Mouse (Mus musculus) lung, embryonic 15.5 days (tissue): Measurements from ENCODE around the gene Acad11. TPM values are rescaled to one million over a fixed set of nuclear protein-coding genes. Genes with fewer than 3 reads are reported as not detected.

Experiments
- ATAC-seq: fragments of 200-750 bp; cut with Nextera tagmentation; 2 replicates; pipeline ENCODE4 v1.8.0; 2017; ENCODE audit warnings: moderate number of reproducible peaks, borderline replicate concordance; ENCODE audit not compliant: low FRiP score, low TSS enrichment; ENCODE audit errors: extremely low read depth
- H3K27ac ChIP-seq: fragments of 300-500 bp; sonication (generic); 2 replicates; pipeline ENCODE4 v1.5.1; 2015; ENCODE audit warnings: moderate library complexity, mild to moderate bottlenecking, inconsistent platforms
- H3K27me3 ChIP-seq: fragments of 300-500 bp; sonication (generic); 2 replicates; pipeline ENCODE4 v1.6.1; 2015; ENCODE audit warnings: inconsistent platforms
- H3K36me3 ChIP-seq: fragments of 300-500 bp; sonication (generic); 2 replicates; pipeline ENCODE4 v1.6.1; 2015; ENCODE audit warnings: inconsistent platforms
- H3K4me1 ChIP-seq: fragments of 300-500 bp; sonication (generic); 2 replicates; pipeline ENCODE4 v1.6.1; 2015; ENCODE audit warnings: inconsistent platforms
- H3K4me2 ChIP-seq: fragments of 300-500 bp; sonication (generic); 2 replicates; pipeline ENCODE4 v1.6.1; 2015; ENCODE audit warnings: inconsistent platforms, mild to moderate bottlenecking, moderate library complexity
- H3K4me3 ChIP-seq: fragments of 300-500 bp; sonication (generic); 2 replicates; pipeline ENCODE4 v1.5.1; 2015; ENCODE audit warnings: mild to moderate bottlenecking, inconsistent platforms
- H3K9ac ChIP-seq: fragments of 300-500 bp; sonication (generic); 2 replicates; pipeline ENCODE4 v1.6.1; 2015; ENCODE audit warnings: inconsistent platforms
- H3K9me3 ChIP-seq: fragments of 300-500 bp; sonication (generic); 2 replicates; pipeline ENCODE4 v1.6.1; 2016; ENCODE audit warnings: inconsistent platforms
- WGBS: fragments of 180-500 bp; shearing (Covaris S2); methylation state at CpG from one replicate; pipeline ENCODE4 v1.1.7; 2015; 5-methylcytosine and 5-hydroxymethylcytosine counted together
- polyA plus RNA-seq: library from polyadenylated mRNA; unstranded; fragments of >200 nt; fragmentation: Nextera tagmentation; extraction: Ambion mirVana; gene quantifications from 2 replicates; pipeline ENCODE4 v1.2.1, GENCODE M21; 2015

The Acad11 gene
- 9.0 and 10.8 TPM in 2 replicates for polyA plus RNA-seq

DNA sequence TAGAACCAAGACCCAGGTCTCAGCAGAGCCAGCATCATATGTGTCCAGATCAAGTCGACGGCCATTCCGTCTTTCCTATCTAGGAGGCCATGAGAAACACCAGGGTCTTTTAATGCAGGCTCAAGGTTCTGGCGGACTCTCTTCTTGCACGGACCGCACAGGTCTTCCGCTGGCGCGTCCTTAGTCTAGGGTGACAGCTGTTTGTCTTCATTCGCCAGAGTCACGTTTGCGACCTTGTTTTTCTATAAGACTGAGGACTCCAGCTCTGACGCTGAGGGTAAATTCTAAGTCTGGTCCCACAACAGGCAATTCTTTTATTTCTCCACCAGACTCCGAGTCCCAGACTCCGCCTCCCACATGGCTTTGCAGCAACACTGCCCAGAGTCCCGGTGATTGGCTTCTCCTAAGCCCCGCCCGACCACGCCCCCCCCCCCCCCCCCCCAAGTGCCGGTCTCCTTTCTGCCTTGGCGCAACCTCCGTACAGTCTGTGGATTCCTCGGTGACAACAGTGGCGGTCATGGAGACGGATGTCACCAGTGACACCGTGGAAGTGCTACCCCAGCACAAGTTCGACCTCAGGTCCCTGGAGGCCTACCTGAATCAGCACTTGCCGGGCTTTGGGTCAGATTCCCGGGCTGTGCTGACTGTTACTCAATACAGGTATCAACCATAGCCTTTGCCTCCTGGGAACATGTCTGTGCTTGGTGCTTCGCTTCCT is at the start of gene Acad11:
Gene Acad11, plus strand, starts transcription at position 134 of the 718 bp plus-strand sequence.
- H3K4me2 ChIP-seq = peak within 1 kb of the TSS; percentile 89
- H3K27me3 ChIP-seq = no peaks in the 10 kb centered on the region
- peaks cover 15% of the 10 kb centered on the region for H3K36me3 ChIP-seq
- ATAC-seq = peak; percentile 96
- H3K4me1 ChIP-seq = peaks cover 18% of the 10 kb centered on the region
- peak within 1 kb of the TSS; percentile 99 for H3K4me3 ChIP-seq
- peak within 1 kb of the TSS; percentile 86 for H3K9ac ChIP-seq
- H3K9me3 ChIP-seq = no peaks in the 10 kb centered on the region
- peak within 1 kb of the TSS; percentile 76 for H3K27ac ChIP-seq
- 0% methylated on average over 30 of the region's 30 CpGs for WGBS

- H3K27me3 ChIP-seq = no peaks in the 10 kb centered on the region
- H3K9me3 ChIP-seq = no peaks in the 10 kb centered on the region
- no peak overlapping the region for H3K9ac ChIP-seq
- H3K4me1 ChIP-seq = no peaks in the 10 kb centered on the region
- no peak overlapping the region for H3K4me2 ChIP-seq
- no peak for ATAC-seq
- H3K27ac ChIP-seq = no peak overlapping the region
- 63% methylated on average over 1 of the region's 1 CpGs for WGBS
- H3K36me3 ChIP-seq = peaks cover 37% of the 10 kb centered on the region
- no peak overlapping the region for H3K4me3 ChIP-seq
These were observed 48.7 kb upstream of the Acad11 start for GRCm38 (mm10) chr9:104014526-104014925.

- 91% methylated on average over 10 of the region's 10 CpGs for WGBS
- Histone ChIP-seq H3K4me1 (no peaks in the 10 kb centered on the region), H3K4me3 (no peak overlapping the region), H3K9ac (no peak overlapping the region), H3K9me3 (no peaks in the 10 kb centered on the region), H3K4me2 (no peak overlapping the region), H3K36me3 (peaks cover 40% of the 10 kb centered on the region; the same call in 1 of the 2 replicates), H3K27ac (no peak overlapping the region), H3K27me3 (no peaks in the 10 kb centered on the region)
- no peak for ATAC-seq
These were observed 42.2 kb upstream of the Acad11 start for GRCm38 (mm10) chr9:104021026-104021425.

DNA sequence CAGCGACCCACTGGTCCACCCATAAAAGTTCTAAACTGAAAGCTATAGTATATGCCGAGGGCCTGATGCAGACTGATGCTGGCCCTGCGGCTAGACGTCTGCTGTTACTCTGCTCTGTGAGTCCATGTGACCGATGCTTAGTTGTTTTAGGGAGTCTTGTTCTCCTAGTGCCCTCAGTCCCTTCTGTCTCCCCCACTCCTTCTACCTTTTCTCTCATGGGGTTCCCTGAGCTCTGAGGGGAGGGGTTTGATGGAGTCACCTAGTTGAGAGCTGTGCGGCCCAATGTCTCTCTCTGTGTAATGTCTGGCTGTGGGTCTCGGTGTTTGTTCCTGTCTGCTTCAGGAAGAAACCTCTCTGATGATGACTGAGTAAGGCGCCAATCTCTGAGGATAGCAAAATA is 36.0 kb upstream of the Acad11 start:
- Histone ChIP-seq H3K4me1 (no peaks in the 10 kb centered on the region), H3K36me3 (peaks cover 30% of the 10 kb centered on the region)
- 93% methylated on average over 8 of the region's 8 CpGs for WGBS

DNA sequence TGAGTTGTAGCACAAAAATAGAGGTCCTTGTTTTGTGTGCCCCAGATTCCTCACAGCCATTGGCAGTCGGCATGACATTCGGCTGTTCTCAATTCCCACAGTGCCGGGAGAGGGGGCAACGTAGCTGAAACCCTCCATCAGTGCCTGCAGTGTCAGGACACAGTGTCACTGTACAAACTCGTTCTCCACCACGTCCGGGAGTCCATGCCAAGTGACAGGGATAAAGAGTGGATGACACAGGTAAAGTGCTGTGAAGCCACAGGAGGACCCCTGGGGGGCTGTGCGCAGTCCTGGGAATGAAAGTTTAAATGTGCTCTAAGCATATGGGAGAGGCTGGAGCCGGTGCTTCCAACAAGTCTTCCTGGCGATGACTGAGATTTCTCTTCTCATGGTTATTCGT is 33.3 kb upstream of the Acad11 start:
- Histone ChIP-seq H3K4me2 (no peak overlapping the region), H3K27me3 (no peaks in the 10 kb centered on the region), H3K9me3 (no peaks in the 10 kb centered on the region), H3K9ac (no peak overlapping the region), H3K27ac (no peak overlapping the region), H3K4me1 (no peaks in the 10 kb centered on the region), H3K36me3 (peaks cover 23% of the 10 kb centered on the region), H3K4me3 (no peak overlapping the region)
- ATAC-seq = no peak
- 86% methylated on average over 11 of the region's 11 CpGs for WGBS

More for the DNA sequence above, 36.0 kb upstream of the Acad11 start:
- ATAC-seq = no peak
- Histone ChIP-seq H3K4me3 (no peak overlapping the region), H3K27me3 (no peaks in the 10 kb centered on the region), H3K4me2 (no peak overlapping the region), H3K9ac (no peak overlapping the region), H3K9me3 (no peaks in the 10 kb centered on the region), H3K27ac (no peak overlapping the region)

DNA sequence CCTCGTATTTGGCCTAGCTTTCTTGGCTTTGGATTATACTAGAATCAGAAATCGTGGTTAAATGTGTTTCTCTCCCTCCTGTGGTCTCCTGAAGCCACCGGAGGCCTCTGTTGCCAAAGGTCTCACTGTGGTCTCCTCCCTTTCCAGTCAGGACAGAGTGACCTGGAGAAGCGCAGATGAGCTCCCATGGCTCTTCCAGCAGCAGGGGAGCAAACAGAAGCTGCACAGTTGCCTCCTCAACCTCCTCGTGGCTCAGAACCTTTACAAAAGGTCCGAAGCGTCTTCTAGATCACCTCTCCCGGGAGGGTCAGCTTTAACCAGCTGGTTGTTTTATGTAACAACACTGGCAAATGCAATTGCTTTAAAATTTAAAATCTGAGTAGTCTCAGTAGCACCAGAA is 28.9 kb upstream of the Acad11 start:
- Histone ChIP-seq H3K9me3 (no peaks in the 10 kb centered on the region), H3K4me3 (no peak overlapping the region), H3K4me1 (no peaks in the 10 kb centered on the region), H3K9ac (no peak overlapping the region), H3K4me2 (no peak overlapping the region), H3K27me3 (no peaks in the 10 kb centered on the region), H3K27ac (no peak overlapping the region), H3K36me3 (peaks cover 28% of the 10 kb centered on the region)
- 72% methylated on average over 8 of the region's 8 CpGs for WGBS
- no peak for ATAC-seq

DNA sequence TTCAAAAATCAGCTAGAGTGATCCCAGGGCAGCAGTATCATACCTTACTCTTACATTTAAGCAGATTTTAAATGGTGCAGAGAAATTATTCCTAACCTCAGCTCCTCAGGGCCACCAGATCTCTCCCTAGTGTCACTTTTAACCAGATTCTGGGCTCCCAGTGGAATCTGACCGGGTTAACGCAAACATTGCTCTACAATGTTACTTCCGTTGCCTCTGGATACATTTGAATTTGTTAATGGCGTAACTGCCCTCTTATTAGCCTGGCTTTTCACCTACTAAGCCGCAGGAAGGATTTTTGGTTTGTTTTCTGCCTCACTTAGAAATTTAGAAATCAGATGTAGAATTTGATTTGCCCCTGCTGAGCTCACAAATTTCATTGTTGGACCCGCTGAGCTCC is 28.5 kb upstream of the Acad11 start:
- 63% methylated on average over 6 of the region's 6 CpGs for WGBS
- Histone ChIP-seq H3K9me3 (no peaks in the 10 kb centered on the region), H3K27me3 (no peaks in the 10 kb centered on the region), H3K4me3 (no peak overlapping the region), H3K27ac (no peak overlapping the region), H3K4me2 (no peak overlapping the region), H3K4me1 (no peaks in the 10 kb centered on the region), H3K9ac (no peak overlapping the region), H3K36me3 (peaks cover 28% of the 10 kb centered on the region)
- ATAC-seq = no peak

GRCm38 (mm10) chr9:104035261-104036015 is 27.7 kb upstream of the Acad11 start:
- Histone ChIP-seq H3K4me2 (no peak overlapping the region), H3K9ac (no peak overlapping the region), H3K27ac (no peak overlapping the region), H3K36me3 (peaks cover 28% of the 10 kb centered on the region), H3K4me1 (no peaks in the 10 kb centered on the region), H3K9me3 (no peaks in the 10 kb centered on the region), H3K4me3 (no peak overlapping the region), H3K27me3 (no peaks in the 10 kb centered on the region)
- 48% methylated on average over 24 of the region's 24 CpGs for WGBS
- ATAC-seq = no peak

- H3K4me1 ChIP-seq = no peaks in the 10 kb centered on the region
- no peak for ATAC-seq
- 87% methylated on average over 13 of the region's 13 CpGs for WGBS
These were observed 24.9 kb upstream of the Acad11 start for GRCm38 (mm10) chr9:104038266-104038665.

GRCm38 (mm10) chr9:104039031-104039695 is 24.0 kb upstream of the Acad11 start:
- Histone ChIP-seq H3K4me3 (no peak overlapping the region), H3K9ac (no peak overlapping the region), H3K36me3 (peaks cover 23% of the 10 kb centered on the region), H3K27ac (no peak overlapping the region), H3K4me2 (no peak overlapping the region), H3K4me1 (no peaks in the 10 kb centered on the region), H3K27me3 (no peaks in the 10 kb centered on the region), H3K9me3 (no peaks in the 10 kb centered on the region)
- no peak for ATAC-seq
- 88% methylated on average over 21 of the region's 21 CpGs for WGBS

More at GRCm38 (mm10) chr9:104038266-104038665, 24.9 kb upstream of the Acad11 start:
- H3K9ac ChIP-seq = no peak overlapping the region
- no peak overlapping the region for H3K4me2 ChIP-seq
- no peaks in the 10 kb centered on the region for H3K9me3 ChIP-seq
- H3K27me3 ChIP-seq = no peaks in the 10 kb centered on the region
- H3K36me3 ChIP-seq = peaks cover 26% of the 10 kb centered on the region
- H3K27ac ChIP-seq = no peak overlapping the region
- H3K4me3 ChIP-seq = no peak overlapping the region

DNA sequence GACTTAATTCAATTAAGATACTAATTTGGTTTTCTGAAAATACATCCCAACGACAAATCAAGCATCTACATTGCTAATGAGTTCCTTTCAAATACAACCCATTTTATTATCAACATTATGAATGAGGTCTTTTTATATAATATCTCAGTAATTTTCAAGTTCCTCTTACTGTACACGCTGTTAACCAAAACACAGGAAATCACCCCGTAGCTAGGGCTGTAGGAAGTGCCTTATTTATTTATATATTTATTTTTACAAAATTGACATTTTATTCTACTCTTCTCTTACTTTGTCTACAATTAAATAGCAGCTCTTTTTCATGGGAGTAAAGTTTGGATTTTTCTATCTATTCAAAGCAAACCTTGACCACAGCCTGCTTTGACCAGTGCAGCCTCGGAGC is 23.4 kb upstream of the Acad11 start:
- Histone ChIP-seq H3K9me3 (no peaks in the 10 kb centered on the region), H3K4me2 (no peak overlapping the region), H3K4me3 (no peak overlapping the region), H3K4me1 (no peaks in the 10 kb centered on the region), H3K9ac (no peak overlapping the region), H3K27me3 (no peaks in the 10 kb centered on the region), H3K36me3 (peaks cover 26% of the 10 kb centered on the region), H3K27ac (no peak overlapping the region)
- ATAC-seq = no peak
- 73% methylated on average over 4 of the region's 4 CpGs for WGBS

GRCm38 (mm10) chr9:104040362-104040761 is 22.8 kb upstream of the Acad11 start, which contains the start of gene Gm28305:
TSS of gene Gm28305 (plus strand) at chr9:104040662.
- H3K4me3 ChIP-seq = no peak within 1 kb of the TSS
- 58% methylated on average over 2 of the region's 2 CpGs for WGBS
- H3K27ac ChIP-seq = no peak within 1 kb of the TSS
- peaks cover 26% of the 10 kb centered on the region for H3K36me3 ChIP-seq
- H3K4me1 ChIP-seq = no peaks in the 10 kb centered on the region
- H3K9ac ChIP-seq = no peak within 1 kb of the TSS
- H3K4me2 ChIP-seq = no peak within 1 kb of the TSS
- ATAC-seq = no peak
- H3K9me3 ChIP-seq = no peaks in the 10 kb centered on the region
- H3K27me3 ChIP-seq = no peaks in the 10 kb centered on the region
